Mouse (Mus musculus): ENCODE data around the gene Ube2v1. TPM values are rescaled to one million over a fixed set of nuclear protein-coding genes. Genes with fewer than 3 reads are reported as not detected.
"Not testable (repeated sequence)": the region's sequence is repeated elsewhere in the genome, so short reads cannot be mapped to it uniquely, and the experiment has no call there.

Gene Ube2v1
- polyA plus RNA-seq, 1 experiment: 114 TPM

- 57% methylated on average over 10 of the region's 10 CpGs for WGBS
- H3K27ac ChIP-seq (ENCODE audit: insufficient read depth, low read depth, low read length): no peak overlapping the region
- DNase-seq: peak; percentile 74
- TF ChIP-seq POLR2A (IDR thresholded peaks at IDR 0.05; ENCODE audit: low read depth, low read length) (no peak), CTCF (conservative IDR thresholded peaks at IDR 0.05; ENCODE audit: insufficient read depth, insufficient read length, low read depth, low read length) (no peak)
- H3K27me3 ChIP-seq (replicated peaks; ENCODE audit: control insufficient read depth, insufficient read depth, low read length): no peaks in the 10 kb centered on the region
- H3K4me1 ChIP-seq (ENCODE audit: control insufficient read depth, insufficient read depth, low read length): peaks cover 39% of the 10 kb centered on the region
- H3K36me3 ChIP-seq (ENCODE audit: control insufficient read depth, insufficient read depth, low read length): peaks cover 2% of the 10 kb centered on the region; the same call in 1 of the 2 replicates
- H3K4me3 ChIP-seq (ENCODE audit: insufficient read depth, low read depth, low read length): no peak overlapping the region
Measured at GRCm38 (mm10) chr2:167654911-167655600, 23.2 kb upstream of the Ube2v1 start.

GRCm38 (mm10) chr2:167652694-167653093 lies 20.8 kb upstream of the Ube2v1 start:
- no peaks in the 10 kb centered on the region for H3K27me3 ChIP-seq (replicated peaks; ENCODE audit: control insufficient read depth, insufficient read depth, low read length)
- TF ChIP-seq POLR2A (IDR thresholded peaks at IDR 0.05; ENCODE audit: low read depth, low read length) (no peak), CTCF (conservative IDR thresholded peaks at IDR 0.05; ENCODE audit: insufficient read depth, insufficient read length, low read depth, low read length) (no peak)
- peaks cover 2% of the 10 kb centered on the region; the same call in 1 of the 2 replicates for H3K36me3 ChIP-seq (ENCODE audit: control insufficient read depth, insufficient read depth, low read length)
- peaks cover 22% of the 10 kb centered on the region for H3K4me1 ChIP-seq (ENCODE audit: control insufficient read depth, insufficient read depth, low read length)
- no peak overlapping the region for H3K27ac ChIP-seq (ENCODE audit: insufficient read depth, low read depth, low read length)
- H3K4me3 ChIP-seq (ENCODE audit: insufficient read depth, low read depth, low read length): no peak overlapping the region
- whole genome bisulfite sequencing: 79% methylated on average over 7 of the region's 7 CpGs
- DNase-seq: no peak

GRCm38 (mm10) chr2:167651622-167652021 lies 19.7 kb upstream of the Ube2v1 start:
- peaks cover 2% of the 10 kb centered on the region; the same call in 1 of the 2 replicates for H3K36me3 ChIP-seq (ENCODE audit: control insufficient read depth, insufficient read depth, low read length)
- no peak for TF ChIP-seq POLR2A (IDR thresholded peaks at IDR 0.05; ENCODE audit: low read depth, low read length)
- H3K4me1 ChIP-seq (ENCODE audit: control insufficient read depth, insufficient read depth, low read length): peaks cover 12% of the 10 kb centered on the region
- no peaks in the 10 kb centered on the region for H3K27me3 ChIP-seq (replicated peaks; ENCODE audit: control insufficient read depth, insufficient read depth, low read length)
- H3K4me3 ChIP-seq (ENCODE audit: insufficient read depth, low read depth, low read length): no peak overlapping the region
- DNase-seq: no peak
- no peak overlapping the region for H3K27ac ChIP-seq (ENCODE audit: insufficient read depth, low read depth, low read length)
- WGBS: 73% methylated on average over 9 of the region's 9 CpGs

GRCm38 (mm10) chr2:167649290-167650032 lies 17.6 kb upstream of the Ube2v1 start:
- no peaks in the 10 kb centered on the region for H3K27me3 ChIP-seq (replicated peaks; ENCODE audit: control insufficient read depth, insufficient read depth, low read length)
- 65% methylated on average over 12 of the region's 12 CpGs for WGBS
- TF ChIP-seq CTCF (conservative IDR thresholded peaks at IDR 0.05; ENCODE audit: insufficient read depth, insufficient read length, low read depth, low read length) (no peak), POLR2A (IDR thresholded peaks at IDR 0.05; ENCODE audit: low read depth, low read length) (no peak)
- DNase-seq: no peak
- H3K4me3 ChIP-seq (ENCODE audit: insufficient read depth, low read depth, low read length): no peak overlapping the region
- no peak overlapping the region for H3K27ac ChIP-seq (ENCODE audit: insufficient read depth, low read depth, low read length)
- no peaks in the 10 kb centered on the region for H3K4me1 ChIP-seq (ENCODE audit: control insufficient read depth, insufficient read depth, low read length)
- H3K36me3 ChIP-seq (ENCODE audit: control insufficient read depth, insufficient read depth, low read length): peaks cover 2% of the 10 kb centered on the region

- TF ChIP-seq POLR2A (IDR thresholded peaks at IDR 0.05; ENCODE audit: low read depth, low read length) (no peak), CTCF (conservative IDR thresholded peaks at IDR 0.05; ENCODE audit: insufficient read depth, insufficient read length, low read depth, low read length) (no peak; the same call in 1 of the 2 replicates)
- no peaks in the 10 kb centered on the region for H3K27me3 ChIP-seq (replicated peaks; ENCODE audit: control insufficient read depth, insufficient read depth, low read length)
- DNase-seq: no peak
- H3K4me1 ChIP-seq (ENCODE audit: control insufficient read depth, insufficient read depth, low read length): 0 out of 2 replicates have a peak, but pooled peaks cover 2% of the 10 kb centered on the region
- no peak overlapping the region for H3K27ac ChIP-seq (ENCODE audit: insufficient read depth, low read depth, low read length)
- no peaks in the 10 kb centered on the region; the same call in none of the 2 replicates for H3K36me3 ChIP-seq (ENCODE audit: control insufficient read depth, insufficient read depth, low read length)
- 62% methylated on average over 4 of the region's 4 CpGs for WGBS
- H3K4me3 ChIP-seq (ENCODE audit: insufficient read depth, low read depth, low read length): no peak overlapping the region
Measured at GRCm38 (mm10) chr2:167646411-167646810, 14.5 kb upstream of the Ube2v1 start.

GRCm38 (mm10) chr2:167643356-167644052 lies 11.6 kb upstream of the Ube2v1 start:
- 75% methylated on average over 13 of the region's 13 CpGs for WGBS
- H3K36me3 ChIP-seq (ENCODE audit: control insufficient read depth, insufficient read depth, low read length); H3K4me1 ChIP-seq (ENCODE audit: control insufficient read depth, insufficient read depth, low read length); H3K27me3 ChIP-seq (replicated peaks; ENCODE audit: control insufficient read depth, insufficient read depth, low read length); H3K4me3 ChIP-seq (ENCODE audit: insufficient read depth, low read depth, low read length); H3K27ac ChIP-seq (ENCODE audit: insufficient read depth, low read depth, low read length): not testable (repeated sequence)
- DNase-seq: peak; percentile 49

- Histone ChIP-seq H3K27ac (ENCODE audit: insufficient read depth, low read depth, low read length) (no peak overlapping the region), H3K4me3 (ENCODE audit: insufficient read depth, low read depth, low read length) (no peak overlapping the region), H3K27me3 (replicated peaks; ENCODE audit: control insufficient read depth, insufficient read depth, low read length) (no peaks in the 10 kb centered on the region), H3K36me3 (ENCODE audit: control insufficient read depth, insufficient read depth, low read length) (no peaks in the 10 kb centered on the region; the same call in none of the 2 replicates), H3K4me1 (ENCODE audit: control insufficient read depth, insufficient read depth, low read length) (peaks cover 2% of the 10 kb centered on the region; the same call in 1 of the 2 replicates)
- TF ChIP-seq CTCF (conservative IDR thresholded peaks at IDR 0.05; ENCODE audit: insufficient read depth, insufficient read length, low read depth, low read length) (no peak), POLR2A (IDR thresholded peaks at IDR 0.05; ENCODE audit: low read depth, low read length) (no peak)
- 66% methylated on average over 6 of the region's 6 CpGs for WGBS
- DNase-seq: peak; percentile 64
Measured at GRCm38 (mm10) chr2:167642164-167642563, 10.3 kb upstream of the Ube2v1 start.

All from kidney, adult 2 months (tissue).